Mouse (Mus musculus): ENCODE measurements around the gene Emp3. TPM values are rescaled to one million over a fixed set of nuclear protein-coding genes. Genes with fewer than 3 reads are reported as not detected.

The Emp3 gene
- total RNA-seq, 2 experiments from 2014 or later: 85.8 to 88.0 TPM

GRCm38 (mm10) chr7:45870282-45871058, 50.7 kb downstream of the Emp3 start:
- no peak for DNase-seq (ENCODE audit: low spot score in 2 of 2)

GRCm38 (mm10) chr7:45869787-45870186, 51.4 kb downstream of the Emp3 start:
- DNase-seq (ENCODE audit: low spot score in 2 of 2): no peak

- no peak for DNase-seq (ENCODE audit: low spot score in 2 of 2)
Measured at GRCm38 (mm10) chr7:45869107-45869670, 52.0 kb downstream of the Emp3 start.

Other genes with a start within 250 kb of the Emp3 start
- gene Ntn5, start 237.4 kb downstream of the Emp3 start, total RNA-seq (2021): 1 to 10 TPM in 1 of 2 experiments, under 1 TPM in 1; 0.88 to 1.3 TPM
- under 1 TPM; 0.23 to 0.39 TPM for gene Sec1, start 227.0 kb downstream of the Emp3 start, total RNA-seq (2021)
- gene Car11, start 221.6 kb downstream of the Emp3 start, total RNA-seq (2021): 1 to 10 TPM; 4.6 to 4.9 TPM
- 10 to 100 TPM; 22.1 to 26.9 TPM for gene Dbp, start 216.3 kb downstream of the Emp3 start, total RNA-seq (2021)
- gene Rpl18, start 205.9 kb downstream of the Emp3 start, total RNA-seq (2021): 1,000 to 10,000 TPM in 1 of 2 experiments, 100 to 1,000 TPM in 1; 1,000 to 1,132 TPM
- gene Sphk2, start 203.4 kb downstream of the Emp3 start, total RNA-seq (2021): 10 to 100 TPM; 17.4 to 17.9 TPM
- gene Fam83e, start 200.2 kb downstream of the Emp3 start, total RNA-seq (2021): under 1 TPM; 0.34 to 0.52 TPM
- gene Spaca4, start 195.6 kb downstream of the Emp3 start, total RNA-seq (2021): not detected
- gene Lmtk3, start 137.7 kb downstream of the Emp3 start, total RNA-seq (2021): under 1 TPM; 0.54 to 0.65 TPM
- under 1 TPM in 1 of 2 experiments, not detected in 1; 0.60 TPM for gene Sult2b1, start 136.7 kb downstream of the Emp3 start, total RNA-seq (2021)
- 10 to 100 TPM; 56.1 to 61.5 TPM for gene Cyth2, start 106.8 kb downstream of the Emp3 start, total RNA-seq (2021)
- under 1 TPM; 0.39 TPM for gene Kcnj14, start 96.6 kb downstream of the Emp3 start, total RNA-seq (2021)
- gene Grwd1, start 90.5 kb downstream of the Emp3 start, total RNA-seq (2021): 10 to 100 TPM; 17.4 to 18.0 TPM
- 100 to 1,000 TPM; 101 to 104 TPM for gene Kdelr1, start 48.6 kb downstream of the Emp3 start, total RNA-seq (2021)
- 1 to 10 TPM; 1.2 to 1.5 TPM for gene Grin2d, start 43.0 kb downstream of the Emp3 start, total RNA-seq (2021)
- under 1 TPM; 0.39 to 0.75 TPM for gene Syngr4, start 24.7 kb downstream of the Emp3 start, total RNA-seq (2021)
- gene Tmem143, start 24.5 kb downstream of the Emp3 start, total RNA-seq (2021): 10 to 100 TPM; 31.4 to 33.7 TPM
- gene Ccdc114, start 2.7 kb upstream of the Emp3 start, total RNA-seq (2021): 1 to 10 TPM; 2.4 to 2.5 TPM
- under 1 TPM; 0.29 to 0.83 TPM for gene Abcc6, start 108.9 kb upstream of the Emp3 start, total RNA-seq (2021)
- 10 to 100 TPM; 44.1 to 47.6 TPM for gene Nomo1, start 112.3 kb upstream of the Emp3 start, total RNA-seq (2021)
- 10 to 100 TPM; 41.4 to 45.1 TPM for gene Kcnj11, start 179.4 kb upstream of the Emp3 start, total RNA-seq (2021)

Data from gastrocnemius, postnatal 4 days (tissue).